Mouse (Mus musculus): ENCODE data around the gene Gpc5. TPM values are rescaled to one million over a fixed set of nuclear protein-coding genes. Genes with fewer than 3 reads are reported as not detected.

The Gpc5 gene
- total and polyA plus RNA-seq, 3 experiments = 0.14 TPM; not detected in 2

- dilution Hi-C loops (cut with MboI; ENCODE audit: extremely low pct_ligation_motif_present, extremely low pct_unique_long_range_greater_than_20kb, low sequenced_read_pairs) = no loop called here
- no peaks in the 10 kb centered on the region for H3K4me1 ChIP-seq (ENCODE audit: control insufficient read depth in 1 of 2, insufficient read depth in 2 of 2)
Measured at GRCm38 (mm10) chr14:115620473-115620872, 528.5 kb downstream of the Gpc5 start.

GRCm38 (mm10) chr14:115631160-115631898 lies 539.3 kb downstream of the Gpc5 start:
- in situ Hi-C loops (cut with MboI; ENCODE audit: low pct_ligation_motif_present, low pct_unique_long_range_greater_than_20kb, low sequenced_read_pairs) (no loop called here), dilution Hi-C loops (cut with MboI; ENCODE audit: extremely low pct_ligation_motif_present, extremely low pct_unique_long_range_greater_than_20kb, low sequenced_read_pairs) (no loop called here)
- no peak for DNase-seq (ENCODE audit: extremely low read depth)
- H3K4me2 ChIP-seq (ENCODE audit: insufficient read depth, low read depth, poor library complexity, severe bottlenecking) = no peak overlapping the region
- no peak overlapping the region for H3K4me3 ChIP-seq (replicated peaks in 1 of 3; ENCODE audit: low read depth in 2 of 3, low read length in 2 of 3, poor library complexity in 1 of 3)
- H3K36me3 ChIP-seq (replicated peaks in 1 of 2; ENCODE audit: control insufficient read depth in 1 of 2, insufficient read depth in 1 of 2, low read length in 1 of 2) = no peaks in the 10 kb centered on the region
- H3K79me2 ChIP-seq (replicated peaks; ENCODE audit: control insufficient read depth, extremely low read depth, insufficient read depth, poor library complexity, severe bottlenecking) = no peaks in the 10 kb centered on the region
- H3K9me3 ChIP-seq (replicated peaks; ENCODE audit: low read length) = peaks cover 3% of the 10 kb centered on the region
- no peaks in the 10 kb centered on the region for H3K4me1 ChIP-seq (ENCODE audit: control insufficient read depth in 1 of 2, insufficient read depth in 2 of 2)
- H3K27me3 ChIP-seq (replicated peaks) = no peaks in the 10 kb centered on the region
- H3K9ac ChIP-seq (ENCODE audit: insufficient read depth, low read depth) = no peak overlapping the region
- TF ChIP-seq CTCF (conservative IDR thresholded peaks at IDR 0.05 in 1 of 2, IDR thresholded peaks at IDR 0.05 in 1 of 2; ENCODE audit: low read depth in 2 of 2, low read length in 2 of 2) (no peak), JUND (conservative IDR thresholded peaks at IDR 0.05; ENCODE audit: low read depth, low read length) (no peak), KAT2A (IDR thresholded peaks at IDR 0.05; ENCODE audit: insufficient replicate concordance, low read length) (no peak), USF1 (IDR thresholded peaks at IDR 0.05; ENCODE audit: low read depth, low read length) (no peak), MAFK (IDR thresholded peaks at IDR 0.05; ENCODE audit: insufficient replicate concordance, low read length) (no peak), NRF1 (IDR thresholded peaks at IDR 0.05; ENCODE audit: low read depth, low read length) (no peak), MXI1 (IDR thresholded peaks at IDR 0.05; ENCODE audit: low read depth, low read length) (no peak), ETS1 (conservative IDR thresholded peaks at IDR 0.05; ENCODE audit: low read depth, low read length) (no peak), BHLHE40 (IDR thresholded peaks at IDR 0.05; ENCODE audit: low read depth, low read length) (no peak), ELF1 (IDR thresholded peaks at IDR 0.05; ENCODE audit: low read depth, low read length) (no peak), ZNF384 (IDR thresholded peaks at IDR 0.05; ENCODE audit: low read depth, low read length) (no peak)
- no peak overlapping the region for H3K27ac ChIP-seq (ENCODE audit: insufficient read depth, low read depth)

More at GRCm38 (mm10) chr14:115620473-115620872, 528.5 kb downstream of the Gpc5 start:
- no peak for TF ChIP-seq CHD1 (IDR thresholded peaks at IDR 0.05; ENCODE audit: low read depth, low read length)
- TF ChIP-seq POLR2A (IDR thresholded peaks at IDR 0.05; ENCODE audit: low read depth, low read length) = no peak
- no peak for TF ChIP-seq MXI1 (IDR thresholded peaks at IDR 0.05; ENCODE audit: low read depth, low read length)
- no peak for TF ChIP-seq ZNF384 (IDR thresholded peaks at IDR 0.05; ENCODE audit: low read depth, low read length)
- no peak for TF ChIP-seq UBTF (IDR thresholded peaks at IDR 0.05; ENCODE audit: low read depth, low read length)
- TF ChIP-seq IRF4 (IDR thresholded peaks at IDR 0.05; ENCODE audit: low read depth, low read length) = no peak
- TF ChIP-seq JUN (IDR thresholded peaks at IDR 0.05; ENCODE audit: insufficient read depth, low read depth, low read length) = no peak
- TF ChIP-seq MAFK (IDR thresholded peaks at IDR 0.05; ENCODE audit: insufficient replicate concordance, low read length) = no peak
- no peak for TF ChIP-seq NELFE (IDR thresholded peaks at IDR 0.05; ENCODE audit: low read depth, low read length)
- H3K4me2 ChIP-seq (ENCODE audit: insufficient read depth, low read depth, poor library complexity, severe bottlenecking) = no peak overlapping the region
- no peaks in the 10 kb centered on the region for H3K36me3 ChIP-seq (replicated peaks in 1 of 2; ENCODE audit: control insufficient read depth in 1 of 2, insufficient read depth in 1 of 2, low read length in 1 of 2)
- H3K4me3 ChIP-seq (replicated peaks in 1 of 3; ENCODE audit: low read depth in 2 of 3, low read length in 2 of 3, poor library complexity in 1 of 3) = no peak overlapping the region
- no peak for DNase-seq (ENCODE audit: extremely low read depth)
- no peaks in the 10 kb centered on the region for H3K79me2 ChIP-seq (replicated peaks; ENCODE audit: control insufficient read depth, extremely low read depth, insufficient read depth, poor library complexity, severe bottlenecking)
- no peaks in the 10 kb centered on the region for H3K9me3 ChIP-seq (replicated peaks; ENCODE audit: low read length)
- no peak overlapping the region for H3K27ac ChIP-seq (ENCODE audit: insufficient read depth, low read depth)
- no peak overlapping the region for H3K9ac ChIP-seq (ENCODE audit: insufficient read depth, low read depth)
- H3K27me3 ChIP-seq (replicated peaks) = no peaks in the 10 kb centered on the region
- in situ Hi-C loops (cut with MboI; ENCODE audit: low pct_ligation_motif_present, low pct_unique_long_range_greater_than_20kb, low sequenced_read_pairs) = no loop called here

Measured in CH12.LX (cell line).